Mouse (Mus musculus): ENCODE results near the gene Wwox. TPM values are rescaled to one million over a fixed set of nuclear protein-coding genes. Genes with fewer than 3 reads are reported as not detected.

Wwox gene
- polyA plus RNA-seq, 1 experiment from 2014 or later: 14.9 TPM

- Histone ChIP-seq H3K9me3 (ENCODE audit: control insufficient read depth, low read length) (no peaks in the 10 kb centered on the region), H3K27ac (ENCODE audit: low read depth, low read length) (no peak overlapping the region), H3K4me3 (ENCODE audit: low read length) (no peak overlapping the region), H3K4me1 (ENCODE audit: control insufficient read depth, insufficient read depth, low read depth, low read length) (no peaks in the 10 kb centered on the region), H3K4me2 (ENCODE audit: low read length) (no peak overlapping the region), H3K9ac (ENCODE audit: low read depth, low read length) (no peak overlapping the region), H3K27me3 (replicated peaks; ENCODE audit: control insufficient read depth, insufficient read depth, low read length) (no peaks in the 10 kb centered on the region), H3K36me3 (ENCODE audit: control insufficient read depth, insufficient read depth, low read length) (no peaks in the 10 kb centered on the region)
- WGBS: 94% methylated on average over 4 of the region's 4 CpGs
- no peak for ATAC-seq
These were observed 749.0 kb downstream of the Wwox start for GRCm38 (mm10) chr8:115188446-115188845.

GRCm38 (mm10) chr8:115189836-115190235 lies 750.4 kb downstream of the Wwox start:
- Histone ChIP-seq H3K27me3 (replicated peaks; ENCODE audit: control insufficient read depth, insufficient read depth, low read length) (no peaks in the 10 kb centered on the region), H3K4me1 (ENCODE audit: control insufficient read depth, insufficient read depth, low read depth, low read length) (no peaks in the 10 kb centered on the region), H3K27ac (ENCODE audit: low read depth, low read length) (no peak overlapping the region), H3K36me3 (ENCODE audit: control insufficient read depth, insufficient read depth, low read length) (no peaks in the 10 kb centered on the region), H3K9me3 (ENCODE audit: control insufficient read depth, low read length) (no peaks in the 10 kb centered on the region), H3K9ac (ENCODE audit: low read depth, low read length) (no peak overlapping the region), H3K4me3 (ENCODE audit: low read length) (no peak overlapping the region), H3K4me2 (ENCODE audit: low read length) (no peak overlapping the region)
- WGBS: 81% methylated on average over 11 of the region's 11 CpGs
- ATAC-seq: no peak

- no peak for ATAC-seq
- Histone ChIP-seq H3K27me3 (replicated peaks; ENCODE audit: control insufficient read depth, insufficient read depth, low read length) (peaks cover 2% of the 10 kb centered on the region; the same call in 1 of the 2 replicates), H3K9me3 (ENCODE audit: control insufficient read depth, low read length) (no peaks in the 10 kb centered on the region), H3K9ac (ENCODE audit: low read depth, low read length) (no peak overlapping the region), H3K36me3 (ENCODE audit: control insufficient read depth, insufficient read depth, low read length) (no peaks in the 10 kb centered on the region), H3K4me1 (ENCODE audit: control insufficient read depth, insufficient read depth, low read depth, low read length) (no peaks in the 10 kb centered on the region), H3K27ac (ENCODE audit: low read depth, low read length) (no peak overlapping the region), H3K4me2 (ENCODE audit: low read length) (no peak overlapping the region), H3K4me3 (ENCODE audit: low read length) (no peak overlapping the region)
- WGBS: 87% methylated on average over 2 of the region's 2 CpGs
These were observed 754.3 kb downstream of the Wwox start for GRCm38 (mm10) chr8:115193767-115194166.

GRCm38 (mm10) chr8:115195334-115195733 lies 755.9 kb downstream of the Wwox start:
- Histone ChIP-seq H3K27ac (ENCODE audit: low read depth, low read length) (no peak overlapping the region), H3K27me3 (replicated peaks; ENCODE audit: control insufficient read depth, insufficient read depth, low read length) (peaks cover 2% of the 10 kb centered on the region; the same call in 1 of the 2 replicates), H3K4me2 (ENCODE audit: low read length) (no peak overlapping the region), H3K9ac (ENCODE audit: low read depth, low read length) (no peak overlapping the region), H3K4me3 (ENCODE audit: low read length) (no peak overlapping the region), H3K36me3 (ENCODE audit: control insufficient read depth, insufficient read depth, low read length) (no peaks in the 10 kb centered on the region), H3K9me3 (ENCODE audit: control insufficient read depth, low read length) (no peaks in the 10 kb centered on the region), H3K4me1 (ENCODE audit: control insufficient read depth, insufficient read depth, low read depth, low read length) (peaks cover 6% of the 10 kb centered on the region; the same call in 1 of the 2 replicates)
- no peak for ATAC-seq
- 87% methylated on average over 10 of the region's 10 CpGs for WGBS

- H3K9me3 ChIP-seq (ENCODE audit: control insufficient read depth, low read length): no peaks in the 10 kb centered on the region
- H3K4me2 ChIP-seq (ENCODE audit: low read length): no peak overlapping the region
- WGBS: 70% methylated on average over 2 of the region's 2 CpGs
- peaks cover 2% of the 10 kb centered on the region; the same call in 1 of the 2 replicates for H3K27me3 ChIP-seq (replicated peaks; ENCODE audit: control insufficient read depth, insufficient read depth, low read length)
- ATAC-seq: no peak
- no peaks in the 10 kb centered on the region for H3K36me3 ChIP-seq (ENCODE audit: control insufficient read depth, insufficient read depth, low read length)
- peaks cover 6% of the 10 kb centered on the region; the same call in 1 of the 2 replicates for H3K4me1 ChIP-seq (ENCODE audit: control insufficient read depth, insufficient read depth, low read depth, low read length)
- no peak overlapping the region for H3K27ac ChIP-seq (ENCODE audit: low read depth, low read length)
- H3K4me3 ChIP-seq (ENCODE audit: low read length): no peak overlapping the region
- H3K9ac ChIP-seq (ENCODE audit: low read depth, low read length): no peak overlapping the region
These were observed 757.4 kb downstream of the Wwox start for GRCm38 (mm10) chr8:115196859-115197258.

- ATAC-seq: no peak
- no peaks in the 10 kb centered on the region for H3K9me3 ChIP-seq (ENCODE audit: control insufficient read depth, low read length)
- H3K4me3 ChIP-seq (ENCODE audit: low read length): no peak overlapping the region
- no peak overlapping the region for H3K9ac ChIP-seq (ENCODE audit: low read depth, low read length)
- WGBS: 18% methylated on average over 4 of the region's 4 CpGs
- peaks cover 2% of the 10 kb centered on the region; the same call in 1 of the 2 replicates for H3K27me3 ChIP-seq (replicated peaks; ENCODE audit: control insufficient read depth, insufficient read depth, low read length)
- peaks cover 6% of the 10 kb centered on the region; the same call in 1 of the 2 replicates for H3K4me1 ChIP-seq (ENCODE audit: control insufficient read depth, insufficient read depth, low read depth, low read length)
- H3K4me2 ChIP-seq (ENCODE audit: low read length): no peak overlapping the region
- no peak overlapping the region for H3K27ac ChIP-seq (ENCODE audit: low read depth, low read length)
- H3K36me3 ChIP-seq (ENCODE audit: control insufficient read depth, insufficient read depth, low read length): no peaks in the 10 kb centered on the region
These were observed 759.7 kb downstream of the Wwox start for GRCm38 (mm10) chr8:115199204-115199603.

- no peaks in the 10 kb centered on the region for H3K9me3 ChIP-seq (ENCODE audit: control insufficient read depth, low read length)
- H3K27me3 ChIP-seq (replicated peaks; ENCODE audit: control insufficient read depth, insufficient read depth, low read length): peaks cover 2% of the 10 kb centered on the region; the same call in 1 of the 2 replicates
- H3K4me1 ChIP-seq (ENCODE audit: control insufficient read depth, insufficient read depth, low read depth, low read length): peaks cover 6% of the 10 kb centered on the region; the same call in 1 of the 2 replicates
- H3K9ac ChIP-seq (ENCODE audit: low read depth, low read length): no peak overlapping the region
- H3K4me2 ChIP-seq (ENCODE audit: low read length): no peak overlapping the region
- H3K4me3 ChIP-seq (ENCODE audit: low read length): no peak overlapping the region
- 24% methylated on average over 14 of the region's 14 CpGs for WGBS
- no peaks in the 10 kb centered on the region for H3K36me3 ChIP-seq (ENCODE audit: control insufficient read depth, insufficient read depth, low read length)
- ATAC-seq: no peak
- no peak overlapping the region for H3K27ac ChIP-seq (ENCODE audit: low read depth, low read length)
These were observed 760.2 kb downstream of the Wwox start for GRCm38 (mm10) chr8:115199616-115200150.

- no peaks in the 10 kb centered on the region for H3K9me3 ChIP-seq (ENCODE audit: control insufficient read depth, low read length)
- WGBS: 45% methylated on average over 7 of the region's 7 CpGs
- H3K4me3 ChIP-seq (ENCODE audit: low read length): no peak overlapping the region
- peaks cover 6% of the 10 kb centered on the region; the same call in 1 of the 2 replicates for H3K4me1 ChIP-seq (ENCODE audit: control insufficient read depth, insufficient read depth, low read depth, low read length)
- no peak overlapping the region for H3K27ac ChIP-seq (ENCODE audit: low read depth, low read length)
- no peak for ATAC-seq
- H3K36me3 ChIP-seq (ENCODE audit: control insufficient read depth, insufficient read depth, low read length): no peaks in the 10 kb centered on the region
- H3K4me2 ChIP-seq (ENCODE audit: low read length): no peak overlapping the region
- H3K27me3 ChIP-seq (replicated peaks; ENCODE audit: control insufficient read depth, insufficient read depth, low read length): peaks cover 2% of the 10 kb centered on the region; the same call in 1 of the 2 replicates
- H3K9ac ChIP-seq (ENCODE audit: low read depth, low read length): no peak overlapping the region
These were observed 762.3 kb downstream of the Wwox start for GRCm38 (mm10) chr8:115201726-115202125.

GRCm38 (mm10) chr8:115207480-115207879 lies 768.0 kb downstream of the Wwox start:
- H3K4me3 ChIP-seq (ENCODE audit: low read length): no peak overlapping the region
- H3K27ac ChIP-seq (ENCODE audit: low read depth, low read length): no peak overlapping the region
- no peaks in the 10 kb centered on the region for H3K4me1 ChIP-seq (ENCODE audit: control insufficient read depth, insufficient read depth, low read depth, low read length)
- H3K36me3 ChIP-seq (ENCODE audit: control insufficient read depth, insufficient read depth, low read length): no peaks in the 10 kb centered on the region
- no peak for ATAC-seq
- no peaks in the 10 kb centered on the region for H3K27me3 ChIP-seq (replicated peaks; ENCODE audit: control insufficient read depth, insufficient read depth, low read length)
- H3K9ac ChIP-seq (ENCODE audit: low read depth, low read length): no peak overlapping the region
- no peak overlapping the region for H3K4me2 ChIP-seq (ENCODE audit: low read length)
- no peaks in the 10 kb centered on the region for H3K9me3 ChIP-seq (ENCODE audit: control insufficient read depth, low read length)
- 88% methylated on average over 11 of the region's 11 CpGs for WGBS

All from hindbrain, embryonic 16.5 days (tissue).